Mouse (Mus musculus): ENCODE data around the gene Ptch1. TPM values are rescaled to one million over a fixed set of nuclear protein-coding genes. Genes with fewer than 3 reads are reported as not detected.

The Ptch1 gene
- total RNA-seq, 2 experiments from 2014 or later: 53.5 to 58.2 TPM

- intact Hi-C loops (cut with DNase I): no loop called here
- no peak for TF ChIP-seq CTCF (IDR thresholded peaks at IDR 0.05)
- Histone ChIP-seq H3K4me3 (no peak overlapping the region), H3K27ac (peak overlapping the region; percentile 53; the same call in 1 of the 2 replicates)
- DNase-seq (ENCODE audit: extremely low spot score in 1 of 2, low spot score in 2 of 2): no peak
Measured at GRCm38 (mm10) chr13:63549210-63549609, 24.2 kb downstream of the Ptch1 start.

GRCm38 (mm10) chr13:63548571-63548970, 24.8 kb downstream of the Ptch1 start:
- Histone ChIP-seq H3K27ac (peak overlapping the region; percentile 53), H3K4me3 (no peak overlapping the region)
- intact Hi-C loops (cut with DNase I): no loop called here
- no peak for DNase-seq (ENCODE audit: extremely low spot score in 1 of 2, low spot score in 2 of 2)
- no peak for TF ChIP-seq CTCF (IDR thresholded peaks at IDR 0.05)

GRCm38 (mm10) chr13:63545291-63545690, 28.1 kb downstream of the Ptch1 start:
- no peak for TF ChIP-seq CTCF (IDR thresholded peaks at IDR 0.05)
- intact Hi-C loops (cut with DNase I): no loop called here
- Histone ChIP-seq H3K27ac (no peak overlapping the region), H3K4me3 (no peak overlapping the region)
- DNase-seq (ENCODE audit: extremely low spot score in 1 of 2, low spot score in 2 of 2): no peak

- DNase-seq (ENCODE audit: extremely low spot score in 1 of 2, low spot score in 2 of 2): no peak
- intact Hi-C loops (cut with DNase I): no loop called here
- no peak overlapping the region for H3K4me3 ChIP-seq
- no peak overlapping the region; the same call in 1 of the 2 replicates for H3K27ac ChIP-seq
- no peak for TF ChIP-seq CTCF (IDR thresholded peaks at IDR 0.05)
Measured at GRCm38 (mm10) chr13:63544967-63545253, 28.5 kb downstream of the Ptch1 start.

- Histone ChIP-seq H3K4me3 (no peak overlapping the region), H3K27ac (no peak overlapping the region; the same call in 1 of the 2 replicates)
- intact Hi-C loops (cut with DNase I): no loop called here
- DNase-seq (ENCODE audit: extremely low spot score in 1 of 2, low spot score in 2 of 2): no peak
- TF ChIP-seq CTCF (IDR thresholded peaks at IDR 0.05): no peak
Measured at GRCm38 (mm10) chr13:63544119-63544966, 29.1 kb downstream of the Ptch1 start.

- intact Hi-C loops (cut with DNase I): no loop called here
- Histone ChIP-seq H3K4me3 (no peak overlapping the region), H3K27ac (peak overlapping the region; percentile 32; the same call in 1 of the 2 replicates)
- no peak for TF ChIP-seq CTCF (IDR thresholded peaks at IDR 0.05)
- DNase-seq (ENCODE audit: extremely low spot score in 1 of 2, low spot score in 2 of 2): no peak
Measured at GRCm38 (mm10) chr13:63543459-63543858, 29.9 kb downstream of the Ptch1 start.

- H3K4me3 ChIP-seq: no peak overlapping the region
- TF ChIP-seq CTCF (IDR thresholded peaks at IDR 0.05): no peak
- intact Hi-C loops (cut with DNase I): no loop called here
- no peak overlapping the region; the same call in 1 of the 2 replicates for H3K27ac ChIP-seq
- no peak for DNase-seq (ENCODE audit: extremely low spot score in 1 of 2, low spot score in 2 of 2)
Measured at GRCm38 (mm10) chr13:63542796-63543384, 30.5 kb downstream of the Ptch1 start.

- DNase-seq (ENCODE audit: extremely low spot score in 1 of 2, low spot score in 2 of 2): no peak
- intact Hi-C loops (cut with DNase I): no loop called here
- H3K4me3 ChIP-seq: no peak overlapping the region
- no peak for TF ChIP-seq CTCF (IDR thresholded peaks at IDR 0.05)
- H3K27ac ChIP-seq: no peak overlapping the region
Measured at GRCm38 (mm10) chr13:63541510-63541909, 31.9 kb downstream of the Ptch1 start.

- intact Hi-C loops (cut with DNase I): no loop called here
- no peak for TF ChIP-seq CTCF (IDR thresholded peaks at IDR 0.05)
- H3K4me3 ChIP-seq: no peak overlapping the region
- DNase-seq (ENCODE audit: extremely low spot score in 1 of 2, low spot score in 2 of 2): no peak
- no peak overlapping the region for H3K27ac ChIP-seq
Measured at GRCm38 (mm10) chr13:63540584-63540983, 32.8 kb downstream of the Ptch1 start.

- intact Hi-C loops (cut with DNase I): no loop called here
- no peak for TF ChIP-seq CTCF (IDR thresholded peaks at IDR 0.05)
Measured at GRCm38 (mm10) chr13:63534981-63535380, 38.4 kb downstream of the Ptch1 start.

GRCm38 (mm10) chr13:63530857-63531256, 42.5 kb downstream of the Ptch1 start:
- intact Hi-C loops (cut with DNase I): no loop called here
- DNase-seq (ENCODE audit: extremely low spot score in 1 of 2, low spot score in 2 of 2): no peak
- Histone ChIP-seq H3K27ac (no peak overlapping the region), H3K4me3 (no peak overlapping the region)
- TF ChIP-seq CTCF (IDR thresholded peaks at IDR 0.05): no peak

More at GRCm38 (mm10) chr13:63534981-63535380, 38.4 kb downstream of the Ptch1 start:
- no peak for DNase-seq (ENCODE audit: extremely low spot score in 1 of 2, low spot score in 2 of 2)
- no peak overlapping the region for H3K4me3 ChIP-seq
- H3K27ac ChIP-seq: no peak overlapping the region

GRCm38 (mm10) chr13:63530371-63530764, 43.0 kb downstream of the Ptch1 start:
- Histone ChIP-seq H3K27ac (no peak overlapping the region), H3K4me3 (no peak overlapping the region)
- DNase-seq (ENCODE audit: extremely low spot score in 1 of 2, low spot score in 2 of 2): no peak
- intact Hi-C loops (cut with DNase I): no loop called here
- no peak for TF ChIP-seq CTCF (IDR thresholded peaks at IDR 0.05)

Measured in left cerebral cortex, adult 2 months (tissue).